Mouse (Mus musculus) adrenal gland, postnatal 25 days (tissue): Measurements from ENCODE around the gene Ube2z. TPM values are rescaled to one million over a fixed set of nuclear protein-coding genes. Genes with fewer than 3 reads are reported as not detected.

ENCODE experiments used
- DNase-seq: peaks from one replicate; pipeline ENCODE4 v3.0.0; 2021; ENCODE audit warnings: mixed read lengths
- total RNA-seq: library from RNA; stranded (reverse); gene quantifications from 2 replicates; pipeline ENCODE4 v1.2.3, GENCODE M21; 2021

Gene Ube2z
- total RNA-seq, 1 experiment from 2014 or later = 48.4 TPM

DNA sequence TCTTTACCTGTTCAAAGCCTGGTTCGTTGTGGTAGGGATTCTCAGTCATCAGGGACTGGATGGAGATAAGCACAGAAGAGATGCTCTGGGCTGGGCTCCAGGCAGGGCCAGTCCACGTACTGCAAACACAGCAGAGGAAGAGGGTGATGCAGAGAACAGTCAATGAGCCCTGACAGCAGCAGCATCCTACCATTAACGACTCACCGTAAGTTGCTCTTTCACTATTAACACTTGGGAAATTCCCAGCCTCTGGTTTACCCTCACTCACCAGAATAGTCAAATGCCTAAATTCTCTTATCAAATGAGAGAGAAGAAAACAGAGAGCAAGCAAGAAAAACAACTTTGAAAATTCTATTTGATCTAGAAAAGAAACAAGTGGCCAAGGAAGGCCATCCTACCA, 6.9 kb downstream of the Ube2z start:
- DNase-seq = no peak

DNA sequence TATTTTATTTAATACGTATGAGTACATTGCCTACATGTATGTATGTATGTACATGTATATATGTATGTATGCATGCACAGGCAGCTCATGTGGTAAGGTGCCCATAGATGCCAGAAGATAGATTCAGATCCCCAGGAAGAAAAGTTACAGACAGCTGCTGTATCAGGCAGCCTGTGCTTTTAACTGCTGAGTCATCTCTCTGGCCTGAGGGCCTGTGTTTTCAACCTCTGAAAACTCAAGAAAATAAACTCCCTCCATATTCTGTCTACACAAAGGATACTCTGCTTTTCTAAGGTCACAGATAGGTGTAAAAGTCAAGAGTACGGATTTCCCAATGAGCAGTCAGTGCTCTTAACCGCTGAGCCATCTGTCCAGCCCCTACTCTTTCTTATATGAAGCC, 14.3 kb downstream of the Ube2z start:
- no peak for DNase-seq

DNA sequence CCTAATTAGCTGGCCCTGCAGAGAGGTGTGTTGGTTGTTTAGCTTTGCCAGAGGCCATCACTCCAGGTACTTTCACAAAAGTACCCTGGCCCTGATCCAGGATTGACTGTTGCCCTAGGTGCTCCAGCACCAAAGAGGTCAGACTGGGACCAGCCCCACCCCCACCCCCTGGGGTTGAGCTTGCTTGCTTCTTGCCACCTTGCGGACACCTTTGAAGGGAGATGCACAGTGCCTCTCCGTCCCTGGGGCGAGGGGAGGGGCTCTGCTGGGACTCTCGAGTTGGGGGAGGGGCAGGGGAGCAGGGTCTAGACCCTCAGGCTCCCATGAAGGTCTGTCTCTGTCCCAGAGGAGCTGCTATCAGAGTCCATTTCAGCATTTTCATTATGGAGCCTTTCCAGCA, 15.2 kb downstream of the Ube2z start:
- no peak for DNase-seq

DNA sequence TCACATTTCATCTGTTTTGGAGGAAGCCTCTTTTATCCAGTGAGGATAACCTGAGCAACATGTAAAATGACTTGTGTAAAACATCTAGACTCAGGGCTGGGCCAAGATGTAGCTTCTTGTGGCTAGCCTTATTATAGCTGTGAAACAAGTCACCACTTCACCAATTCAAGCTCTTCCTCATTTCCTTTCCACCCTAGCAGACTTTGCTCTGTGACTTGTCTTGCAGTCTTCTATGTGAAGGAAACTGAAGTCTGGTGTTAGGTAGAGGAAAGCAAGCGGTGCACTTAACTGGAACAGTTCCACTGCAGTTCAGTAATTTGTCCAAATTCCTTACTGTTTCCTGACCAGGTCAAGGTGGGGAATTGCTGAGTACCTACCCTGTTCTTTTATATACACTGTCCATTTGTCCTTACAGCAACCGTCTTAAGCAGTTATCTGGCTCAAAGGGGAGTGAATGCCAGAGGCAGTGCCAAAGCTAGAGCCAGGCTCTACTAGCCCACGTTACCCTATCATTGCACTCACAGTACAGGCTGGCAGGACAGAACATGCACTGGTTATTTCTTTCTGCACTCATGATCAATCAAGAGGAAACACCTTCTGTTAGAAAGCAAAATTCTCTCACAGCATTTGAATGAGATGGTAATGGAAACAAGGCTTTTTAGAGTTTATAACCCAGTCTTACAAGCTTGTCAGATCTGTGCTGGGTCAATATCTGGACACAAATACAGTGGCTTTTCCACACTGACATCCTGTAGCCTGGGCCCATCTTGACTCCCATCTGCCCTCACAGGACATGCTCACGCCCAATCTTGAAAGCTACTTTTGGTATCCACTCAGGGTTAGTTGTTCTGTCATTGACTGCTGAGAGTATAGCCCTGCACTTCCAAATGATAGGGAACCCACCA, 17.5 kb downstream of the Ube2z start:
- DNase-seq = no peak

DNA sequence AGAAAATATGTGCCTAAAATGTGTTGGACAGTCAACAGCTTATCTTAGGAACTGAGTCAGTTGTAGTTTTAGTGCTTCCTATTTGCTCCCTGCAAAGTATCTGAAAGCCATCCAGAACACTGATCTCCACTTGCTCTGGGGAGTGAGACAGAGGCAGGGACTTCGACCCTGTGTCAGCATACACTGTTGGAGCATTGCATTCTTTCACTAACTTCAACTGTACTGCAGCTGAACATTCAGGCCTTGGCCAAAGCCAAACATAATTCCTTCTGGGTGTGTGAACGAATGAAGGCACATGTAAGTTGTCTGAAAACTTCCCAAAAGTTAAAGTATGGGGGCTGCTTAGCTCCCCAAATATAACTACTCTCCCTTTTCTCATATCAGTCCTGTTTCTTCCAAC, 18.4 kb downstream of the Ube2z start:
- no peak for DNase-seq

DNA sequence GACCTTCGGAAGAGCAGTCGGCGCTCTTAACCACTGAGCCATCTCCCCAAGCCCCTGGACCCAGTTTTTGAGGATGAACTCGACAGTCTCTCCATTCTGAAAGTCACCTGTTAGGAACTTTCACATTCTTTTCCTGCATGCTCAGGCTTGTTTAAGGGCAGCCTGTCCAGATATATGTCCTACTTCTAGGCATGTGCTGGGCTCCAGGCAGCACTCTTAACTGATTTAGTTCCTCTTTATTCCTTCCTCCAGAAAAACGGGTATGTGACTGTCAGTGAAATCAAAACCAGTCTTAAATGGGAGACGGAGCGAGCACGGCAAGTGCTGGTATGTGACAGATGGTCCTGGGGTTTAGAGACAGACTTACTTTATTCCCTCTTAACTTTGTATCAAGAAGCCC, 19.2 kb downstream of the Ube2z start:
- no peak for DNase-seq

DNA sequence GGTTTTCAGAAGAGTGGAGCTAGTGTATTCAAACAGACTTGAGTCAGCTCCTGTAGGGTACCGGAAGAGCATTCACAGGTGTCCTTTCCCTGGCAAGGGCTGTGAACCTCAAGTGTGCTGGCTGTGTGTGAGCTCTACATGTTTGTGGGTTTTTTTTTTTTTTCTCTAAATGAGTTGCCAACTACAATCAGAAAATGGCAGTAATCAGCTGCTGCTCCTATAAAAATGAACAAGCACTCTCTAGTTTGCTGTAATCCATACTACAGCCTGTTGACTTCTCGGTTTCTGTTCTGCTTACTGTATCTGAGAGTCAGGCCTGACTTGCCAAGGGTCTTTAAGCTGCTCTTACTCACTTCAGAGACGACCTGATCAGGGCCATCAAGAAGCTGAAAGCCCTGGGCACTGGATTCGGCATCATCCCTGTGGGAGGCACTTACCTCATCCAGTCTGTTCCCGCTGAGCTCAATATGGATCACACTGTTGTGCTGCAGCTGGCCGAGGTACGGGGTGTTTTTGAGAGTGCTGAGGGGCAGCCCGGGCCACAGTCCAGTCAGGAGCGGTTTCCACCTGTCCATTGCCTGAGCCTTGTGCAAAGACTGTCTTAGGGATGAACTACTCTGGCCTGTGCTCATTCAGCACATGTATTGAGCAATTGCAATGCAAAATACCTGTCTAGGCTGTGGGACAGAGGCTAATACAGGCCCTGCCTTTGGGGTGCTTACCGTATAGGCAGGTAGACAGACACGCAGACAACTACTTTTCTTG, 20.2 kb downstream of the Ube2z start:
- no peak for DNase-seq

DNA sequence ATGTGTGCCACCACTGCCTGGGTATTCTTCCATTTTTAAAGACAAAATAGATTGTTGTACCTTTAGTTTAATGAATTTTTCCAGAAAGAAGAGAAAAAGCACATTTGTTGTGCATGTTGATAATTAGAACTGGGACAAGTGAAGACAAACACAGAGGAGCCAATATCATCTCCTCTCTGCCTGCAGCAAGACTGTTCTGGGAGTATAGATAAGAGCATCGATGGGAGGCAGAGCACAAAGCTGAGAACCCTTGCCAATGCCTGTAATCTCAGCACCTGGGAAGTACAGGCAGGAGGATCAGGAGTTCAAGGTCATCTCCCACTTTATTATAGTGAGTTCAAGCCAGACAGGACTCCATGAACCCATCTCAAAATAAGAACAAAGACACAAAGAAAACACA, 26.6 kb downstream of the Ube2z start:
- DNase-seq = no peak

DNA sequence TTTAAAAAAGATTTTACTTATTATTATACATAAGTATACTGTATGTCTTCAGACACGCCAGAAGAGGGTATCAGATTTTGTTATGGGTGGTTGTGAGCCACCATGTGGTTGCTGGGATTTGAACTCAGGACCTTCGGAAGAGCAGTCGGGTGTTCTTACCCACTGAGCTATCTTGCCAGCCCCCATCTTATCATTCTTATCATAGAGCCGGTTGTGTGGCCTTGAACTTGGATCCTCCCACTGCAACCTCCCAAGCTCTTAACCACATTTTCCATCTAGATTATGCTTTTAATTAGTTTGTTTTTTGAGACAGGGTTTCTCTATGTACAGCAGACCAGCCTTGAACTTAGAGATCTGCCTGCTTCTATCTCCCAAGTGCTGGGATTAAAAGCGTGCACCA, 27.7 kb downstream of the Ube2z start:
- no peak for DNase-seq

DNA sequence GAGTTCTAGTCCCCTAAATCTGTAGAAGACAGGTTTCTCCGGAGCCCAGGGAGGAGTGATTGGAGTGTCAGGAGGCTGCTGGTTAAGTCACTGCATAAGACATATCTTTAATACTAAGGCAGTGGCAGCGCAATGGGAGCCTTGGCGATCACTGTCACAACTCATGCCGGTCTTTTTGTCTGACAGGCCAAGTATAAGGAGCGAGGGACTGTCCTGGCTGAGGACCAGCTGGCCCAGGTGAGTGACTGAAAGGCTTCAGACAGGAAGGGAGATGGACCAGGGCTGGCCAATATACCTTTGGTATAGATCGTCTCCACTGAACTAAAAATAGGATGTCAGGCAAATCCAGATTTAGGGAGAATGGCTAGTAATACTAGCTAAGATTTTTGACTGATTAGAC, 30.1 kb downstream of the Ube2z start:
- peak; percentile 12 for DNase-seq

DNA sequence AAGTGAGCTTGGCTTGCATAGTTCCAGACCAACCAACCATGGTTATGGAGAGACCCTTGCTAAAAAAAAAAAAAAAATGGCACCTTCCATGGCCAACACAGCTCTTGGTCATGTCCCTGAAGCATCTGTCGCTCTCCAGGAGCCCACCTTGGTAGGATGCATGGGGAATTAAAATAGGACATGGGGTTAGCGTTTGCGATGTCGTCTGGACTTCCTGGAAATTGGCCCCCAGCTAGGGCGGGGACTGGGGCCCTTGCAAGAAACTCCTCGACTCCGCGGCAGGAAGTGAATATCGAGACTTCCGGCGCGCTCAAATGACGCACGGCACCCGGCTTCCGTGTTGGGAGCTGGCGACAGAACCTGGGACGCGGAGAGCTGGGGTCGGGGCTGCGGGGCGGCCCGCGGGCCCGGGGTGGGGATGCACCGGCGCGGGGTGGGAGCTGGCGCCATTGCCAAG, 30.6 kb downstream of the Ube2z start, which contains the start of gene Snf8:
TSS of gene Snf8 (plus strand) at position 290 of the 457 bp plus-strand sequence.
- DNase-seq = peak; percentile 95

DNA sequence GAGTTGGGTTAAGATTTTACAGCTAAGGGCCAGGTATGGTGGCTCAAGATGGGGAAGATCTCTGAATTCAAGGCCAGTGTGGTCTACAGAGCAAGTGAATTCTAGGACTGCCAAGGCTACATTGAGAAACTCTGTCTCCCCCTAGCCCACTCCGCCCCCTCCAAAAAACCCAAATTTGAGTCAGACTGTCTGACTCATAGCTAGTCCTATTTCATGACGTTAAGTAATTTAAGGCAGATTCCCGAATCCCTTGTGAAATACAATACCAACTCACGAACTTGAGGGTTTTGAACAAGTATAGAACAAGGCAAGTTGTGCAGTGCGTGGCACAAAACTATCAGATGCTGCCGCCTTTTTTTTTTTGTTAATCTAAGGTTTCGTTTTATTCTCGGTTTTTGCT, 31.1 kb downstream of the Ube2z start:
- DNase-seq = no peak

DNA sequence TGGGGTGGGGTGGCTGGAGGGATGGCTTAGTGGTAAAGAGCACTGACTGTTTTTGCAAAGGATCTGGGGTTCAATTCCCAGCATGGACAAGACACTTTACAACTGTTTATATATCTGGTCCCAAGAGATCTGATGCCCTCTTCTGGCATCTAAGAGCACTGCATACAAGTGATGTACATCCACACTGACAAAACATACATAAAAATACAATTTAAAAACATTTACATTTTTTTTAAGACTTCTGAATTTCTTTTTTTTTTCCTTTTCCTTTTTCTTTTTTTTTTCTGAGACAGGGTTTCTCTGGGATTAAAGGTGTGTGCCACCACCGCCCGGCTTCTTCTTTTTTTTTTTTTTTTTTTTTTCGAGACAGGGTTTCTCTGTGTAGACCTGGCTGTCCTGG, 31.9 kb downstream of the Ube2z start:
- DNase-seq = no peak

DNA sequence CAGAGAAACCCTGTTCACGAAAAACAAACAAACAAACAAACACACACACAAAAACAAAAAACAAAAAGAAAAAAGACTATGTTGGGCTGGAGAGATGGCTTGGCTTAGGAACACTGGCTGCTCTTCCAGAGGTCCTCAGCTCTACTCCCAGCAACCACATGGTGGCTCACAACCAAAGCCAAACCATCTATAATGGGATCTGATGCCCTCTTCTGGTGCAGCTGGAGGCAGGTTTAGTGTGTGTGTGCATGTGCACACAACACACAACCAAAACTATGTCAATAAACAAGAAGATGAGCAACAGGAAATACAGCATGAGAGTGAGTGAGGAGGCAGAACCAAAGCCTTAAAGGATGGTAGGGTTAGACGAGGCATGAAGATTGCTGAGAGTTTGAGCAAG, 33.5 kb downstream of the Ube2z start:
- no peak for DNase-seq

DNA sequence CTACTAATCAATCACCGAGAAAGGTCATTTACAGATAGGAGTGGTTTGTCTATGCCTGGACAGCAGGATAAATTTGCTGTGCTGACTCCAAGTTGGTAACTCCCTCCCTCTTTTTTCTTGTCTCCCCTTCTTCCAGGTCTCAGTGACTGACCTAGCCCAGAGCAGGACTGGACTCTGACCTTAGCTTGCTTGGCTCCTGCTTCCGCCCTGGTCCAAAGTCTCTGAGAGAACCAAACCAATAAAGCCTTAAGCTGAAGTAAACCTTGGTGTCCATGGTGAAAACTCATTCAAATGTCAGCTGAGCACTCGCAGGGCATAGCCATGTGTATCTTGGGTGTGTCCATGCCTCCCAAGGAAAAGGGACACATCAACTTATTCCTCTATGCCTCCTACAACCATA, 34.6 kb downstream of the Ube2z start:
- DNase-seq = no peak

DNA sequence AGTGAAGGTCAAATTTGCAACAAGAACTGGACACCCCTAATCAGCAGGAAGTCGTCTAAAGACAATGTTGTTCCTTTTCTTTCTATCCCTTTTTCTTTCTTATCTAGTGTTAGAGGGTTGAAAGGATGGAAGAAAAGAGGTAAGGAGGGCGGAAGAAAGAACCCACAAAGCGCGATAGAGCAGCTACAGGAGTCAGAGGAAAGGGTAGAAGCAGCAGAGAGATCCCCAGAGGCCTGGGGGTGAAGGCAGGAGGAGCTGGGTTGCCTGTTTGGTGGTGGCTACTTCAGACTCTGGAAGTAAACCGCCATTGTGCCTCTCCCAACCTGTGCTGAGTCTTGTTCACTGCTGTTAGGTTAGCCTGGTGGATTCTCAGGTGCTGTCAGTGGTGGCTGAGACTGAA, 37.1 kb downstream of the Ube2z start:
- no peak for DNase-seq

DNA sequence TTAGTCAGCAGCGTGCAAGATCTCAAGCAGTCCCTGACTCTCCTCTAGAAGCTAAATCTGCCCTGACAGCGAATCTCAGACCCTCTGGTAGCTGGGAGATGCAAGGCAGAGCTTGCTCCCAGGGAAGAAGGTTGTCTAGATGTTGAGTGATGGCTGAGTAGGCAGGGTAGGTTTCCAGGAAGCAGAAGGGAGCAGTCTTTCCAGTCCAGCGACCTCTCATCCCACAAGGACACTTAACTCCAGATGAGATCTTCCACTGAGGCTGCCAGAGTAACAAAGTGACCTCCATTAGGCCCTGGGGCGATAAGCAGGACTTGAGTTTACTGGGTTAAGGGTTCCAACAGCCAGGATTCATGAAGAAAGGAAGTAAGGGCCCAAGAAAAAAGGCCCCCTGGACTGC, 44.6 kb downstream of the Ube2z start:
- no peak for DNase-seq

DNA sequence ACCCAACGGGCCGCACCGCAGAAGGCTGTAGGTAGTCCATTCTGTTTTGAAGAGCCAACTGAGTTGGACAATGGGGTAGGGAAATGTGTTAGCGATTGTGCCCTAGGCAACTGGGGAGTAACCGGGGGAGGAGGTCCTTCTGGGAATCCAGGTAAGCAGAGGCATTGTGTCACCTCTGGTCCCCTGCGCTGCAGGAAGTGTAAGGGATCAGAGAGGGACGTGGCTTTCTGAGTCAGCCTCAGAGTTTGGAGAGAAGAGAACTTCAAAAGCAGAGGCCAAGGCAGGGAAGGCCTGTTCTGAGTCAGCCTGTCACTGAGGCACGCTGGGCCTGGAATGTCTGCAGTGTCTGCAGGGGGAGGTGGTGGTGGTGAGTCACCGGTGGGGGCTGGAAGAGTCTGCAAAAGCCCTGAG, 47.2 kb downstream of the Ube2z start:
- peak; percentile 79 for DNase-seq

DNA sequence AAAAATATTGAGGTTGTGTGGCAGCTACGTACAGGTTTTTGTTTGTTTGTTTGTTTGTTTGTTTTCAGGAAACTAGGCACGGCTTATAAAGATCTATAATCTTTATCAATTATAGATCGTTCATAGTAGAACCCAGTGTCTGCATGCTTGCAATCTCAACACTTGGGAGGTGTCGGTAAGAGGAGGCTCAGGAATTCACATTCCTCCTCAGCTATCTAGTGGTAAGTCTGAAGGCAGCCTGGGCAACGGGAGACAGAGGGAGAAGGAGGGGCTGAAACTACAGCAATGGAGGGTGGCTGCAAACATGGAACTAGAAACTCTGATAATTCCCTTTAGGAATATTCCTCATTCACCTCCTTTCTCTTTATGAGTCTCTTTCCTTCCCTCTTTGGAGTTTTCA, 49.8 kb downstream of the Ube2z start:
- DNase-seq = no peak

DNA sequence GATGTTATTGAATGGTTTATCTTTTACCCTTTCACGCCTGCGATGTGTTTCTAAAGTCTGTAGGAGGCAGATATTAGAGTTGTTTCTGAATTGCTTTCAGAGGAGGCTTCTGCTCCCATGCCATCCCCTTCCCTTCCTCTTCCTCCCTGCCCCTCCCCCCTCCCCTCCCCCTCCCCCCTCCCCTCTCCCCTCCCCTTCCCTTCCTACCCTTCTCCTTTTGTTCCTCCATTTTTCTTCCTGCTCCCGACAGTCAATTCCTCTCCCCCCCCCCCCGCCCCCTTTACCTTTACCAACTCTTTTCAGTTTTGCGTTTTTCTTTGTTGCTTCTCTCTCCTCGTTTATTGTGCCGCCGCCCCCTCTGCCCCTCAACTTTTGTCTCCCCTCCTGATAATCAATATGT, 53.2 kb downstream of the Ube2z start:
- DNase-seq = no peak

DNA sequence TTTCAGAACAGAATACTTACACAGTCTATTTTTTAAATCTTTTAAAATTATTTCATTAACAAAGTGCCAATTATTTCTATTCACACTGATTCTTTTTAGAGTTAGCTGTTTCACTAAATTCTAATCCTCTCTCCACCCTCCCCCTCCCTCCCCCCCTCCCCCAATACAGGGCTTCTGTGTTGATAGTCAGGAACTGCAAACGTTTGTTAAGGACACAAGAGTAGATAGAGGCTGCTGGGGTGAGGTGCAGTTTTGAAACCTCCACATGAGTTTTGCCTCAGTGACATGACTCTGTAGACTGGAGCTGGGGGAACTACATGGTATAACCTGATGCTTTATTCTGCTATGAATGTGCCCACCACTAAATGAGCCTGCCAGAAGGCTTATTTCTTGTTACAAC, 56.4 kb downstream of the Ube2z start:
- DNase-seq = no peak

DNA sequence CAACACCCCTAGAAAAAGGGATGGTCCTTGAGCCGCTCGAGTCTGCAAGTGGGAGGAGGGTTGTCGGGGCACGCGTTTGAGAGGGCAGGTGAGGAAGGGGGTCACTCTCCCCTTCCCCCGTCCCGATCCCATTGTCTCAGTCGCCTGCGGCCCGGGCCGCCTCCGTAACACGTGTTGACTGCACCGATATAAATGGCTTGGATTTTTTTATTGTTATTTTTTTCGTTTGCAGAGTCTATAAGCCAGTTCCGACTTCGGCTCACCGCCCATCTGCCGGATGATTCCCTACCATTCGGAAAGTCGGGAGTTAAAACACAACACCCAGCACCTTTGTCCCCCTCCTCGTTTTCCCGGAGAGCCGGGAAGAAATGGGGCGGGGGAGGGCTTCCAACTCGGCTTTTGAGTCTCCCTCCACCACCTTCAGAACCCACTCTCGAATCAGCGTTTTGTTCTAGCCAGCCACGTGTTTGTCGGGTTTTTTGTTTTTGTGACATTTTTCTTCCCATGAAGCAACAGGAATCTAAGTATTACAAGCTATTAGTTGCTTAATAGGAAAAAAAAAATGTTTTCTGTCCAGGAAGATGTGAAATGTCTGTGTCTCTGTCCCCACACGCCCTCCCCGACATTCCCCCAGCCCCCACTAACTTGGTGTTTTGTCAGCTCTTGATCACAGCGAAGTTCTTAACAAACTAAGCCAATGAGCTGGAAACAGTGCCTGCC, 57.5 kb downstream of the Ube2z start:
- no peak for DNase-seq
